In genomic region chr6:29770672-29771321, GRCm38 (mm10) we compare ENCODE assay signal across 10 mouse cellular contexts.
"Had no signal": no experiment of that assay in that cellular context is flagged by ENCODE, and none has a peak within 500 bp of the region (broad histone marks: within the 10 kb centered on the region; RNA-seq: fewer than 3 reads in every experiment).

No protein-coding gene starts in this region.

- H3K27me3 ChIP-seq: liver, embryonic 12.5 days had no signal

- H3K9ac ChIP-seq: liver, embryonic 12.5 days had no signal

- H3K9me3 ChIP-seq: liver, embryonic 12.5 days had no signal

- H3K4me3 ChIP-seq: liver, embryonic 12.5 days had no signal

- H3K36me3 ChIP-seq: liver, embryonic 12.5 days had no signal

- ATAC-seq: intestine, postnatal 0 days; liver, embryonic 12.5 days; midbrain, embryonic 16.5 days had no signal

- H3K4me2 ChIP-seq: liver, embryonic 12.5 days had no signal

- DNase-seq: kidney, adult 9 months; kidney, postnatal 4 days; lung, adult 18-20 months; right cerebral cortex, postnatal 14 days; thymus, postnatal 36 days had no signal

- H3K27ac ChIP-seq: kidney, postnatal 0 days; left cerebral cortex, adult 2 months; liver, embryonic 12.5 days had no signal
